Mouse (Mus musculus) midbrain, embryonic 11.5 days (tissue): Measurements from ENCODE around the gene Ccdc47. TPM values are rescaled to one million over a fixed set of nuclear protein-coding genes. Genes with fewer than 3 reads are reported as not detected.
A peak's percentile ranks its signal among the peaks of the same experiment; 100 is the strongest.
"Not testable (repeated sequence)": the region's sequence is repeated elsewhere in the genome, so short reads cannot be mapped to it uniquely, and the experiment has no call there.

ENCODE experiments used
- ATAC-seq: fragments of 200-750 bp; cut with Nextera tagmentation; 2 replicates; pipeline ENCODE4 v1.8.0; 2017; ENCODE audit warnings: moderate TSS enrichment, moderate library complexity; ENCODE audit not compliant: low FRiP score
- DNase-seq: peaks from one replicate; pipeline ENCODE4 v3.0.0; 2015; ENCODE audit warnings: low spot score; ENCODE audit errors: missing footprints
- H3K27ac ChIP-seq: fragments of 300-500 bp; sonication (generic); 2 replicates; pipeline ENCODE4 v1.5.1; 2014; ENCODE audit warnings: low read depth, low read length
- H3K27me3 ChIP-seq: fragments of 300-500 bp; sonication (generic); 2 replicates; pipeline ENCODE4 v1.6.1; 2014; ENCODE audit warnings: mild to moderate bottlenecking, low read length, moderate library complexity, mixed read lengths; ENCODE audit not compliant: control insufficient read depth, insufficient read depth
- H3K36me3 ChIP-seq: fragments of 300-500 bp; sonication (generic); 2 replicates; pipeline ENCODE4 v1.6.1; 2014; ENCODE audit warnings: mild to moderate bottlenecking, low read length, moderate library complexity, mixed read lengths; ENCODE audit not compliant: control insufficient read depth, insufficient read depth
- H3K4me1 ChIP-seq: fragments of 300-500 bp; sonication (generic); 2 replicates; pipeline ENCODE4 v1.6.1; 2014; ENCODE audit warnings: low read length; ENCODE audit not compliant: control insufficient read depth, insufficient read depth
- H3K4me2 ChIP-seq: fragments of 300-500 bp; sonication (generic); 2 replicates; pipeline ENCODE4 v1.6.1; 2014; ENCODE audit warnings: mild to moderate bottlenecking, moderate library complexity
- H3K4me3 ChIP-seq: fragments of 300-500 bp; sonication (generic); 2 replicates; pipeline ENCODE4 v1.5.1; 2014; ENCODE audit warnings: low read depth, low read length
- H3K9ac ChIP-seq: fragments of 300-500 bp; sonication (generic); 2 replicates; pipeline ENCODE4 v1.6.1; 2014; ENCODE audit warnings: low read length
- H3K9me3 ChIP-seq: fragments of 300-500 bp; sonication (generic); 2 replicates; pipeline ENCODE4 v1.6.1; 2016; ENCODE audit warnings: low read length; ENCODE audit not compliant: control insufficient read depth
- WGBS: fragments of 180-500 bp; shearing (Covaris S2); extraction: QIAGEN DNeasy Blood & Tissue Kit; methylation state at CpG from one replicate; pipeline ENCODE4 v1.1.7; 2014; 5-methylcytosine and 5-hydroxymethylcytosine counted together
- polyA plus RNA-seq: library from polyadenylated mRNA; unstranded; fragments of >200 nt; fragmentation: Nextera tagmentation; extraction: Ambion mirVana; gene quantifications from 2 replicates; pipeline ENCODE4 v1.2.1, GENCODE M21; 2014

Gene Ccdc47
- polyA plus RNA-seq, 1 experiment from 2014 or later = 74.1 TPM

- no peak for ATAC-seq
Observed at GRCm38 (mm10) chr11:106254767-106255166, 38.6 kb upstream of the Ccdc47 start.

GRCm38 (mm10) chr11:106249326-106249725 is 33.2 kb upstream of the Ccdc47 start:
- no peak for DNase-seq
- no peak overlapping the region for H3K4me3 ChIP-seq
- no peak for ATAC-seq
- H3K9me3 ChIP-seq = peaks cover 3% of the 10 kb centered on the region; the same call in 1 of the 2 replicates
- no peak overlapping the region for H3K9ac ChIP-seq
- no peak overlapping the region for H3K4me2 ChIP-seq
- H3K27me3 ChIP-seq = no peaks in the 10 kb centered on the region
- no peak overlapping the region for H3K27ac ChIP-seq
- peaks cover 51% of the 10 kb centered on the region for H3K36me3 ChIP-seq
- no peaks in the 10 kb centered on the region for H3K4me1 ChIP-seq
- 92% methylated on average over 7 of the region's 7 CpGs for WGBS

More at GRCm38 (mm10) chr11:106254767-106255166, 38.6 kb upstream of the Ccdc47 start:
- H3K9ac ChIP-seq = peak overlapping the region; percentile 86
- H3K4me1 ChIP-seq = peaks cover 15% of the 10 kb centered on the region
- DNase-seq = no peak
- H3K27me3 ChIP-seq = no peaks in the 10 kb centered on the region
- peak overlapping the region; percentile 88 for H3K4me3 ChIP-seq
- H3K9me3 ChIP-seq = no peaks in the 10 kb centered on the region
- H3K27ac ChIP-seq = no peak overlapping the region
- peak overlapping the region; percentile 64 for H3K4me2 ChIP-seq
- 22% methylated on average over 2 of the region's 2 CpGs for WGBS
- peaks cover 19% of the 10 kb centered on the region for H3K36me3 ChIP-seq

- H3K9me3 ChIP-seq = peaks cover 3% of the 10 kb centered on the region; the same call in 1 of the 2 replicates
- ATAC-seq (no peak), DNase-seq (no peak)
- H3K4me3 ChIP-seq = no peak overlapping the region
- H3K9ac ChIP-seq = no peak overlapping the region
- WGBS = 91% methylated on average over 1 of the region's 1 CpGs
- H3K27me3 ChIP-seq = no peaks in the 10 kb centered on the region
- no peaks in the 10 kb centered on the region for H3K4me1 ChIP-seq
- H3K36me3 ChIP-seq = peaks cover 63% of the 10 kb centered on the region
- no peak overlapping the region for H3K4me2 ChIP-seq
- no peak overlapping the region for H3K27ac ChIP-seq
Observed at GRCm38 (mm10) chr11:106246834-106247233, 30.7 kb upstream of the Ccdc47 start.

- peaks cover 21% of the 10 kb centered on the region for H3K36me3 ChIP-seq
- DNase-seq, H3K9ac ChIP-seq, ATAC-seq, H3K27ac ChIP-seq, H3K27me3 ChIP-seq, H3K4me1 ChIP-seq, H3K4me2 ChIP-seq, H3K9me3 ChIP-seq, H3K4me3 ChIP-seq: not testable (repeated sequence)
- WGBS = 88% methylated on average over 8 of the region's 8 CpGs
Observed at GRCm38 (mm10) chr11:106233978-106234377, 17.8 kb upstream of the Ccdc47 start.

- Histone ChIP-seq H3K36me3 (peaks cover 3% of the 10 kb centered on the region; the same call in 1 of the 2 replicates), H3K4me3 (no peak overlapping the region), H3K27me3 (no peaks in the 10 kb centered on the region), H3K4me1 (peaks cover 11% of the 10 kb centered on the region), H3K4me2 (no peak overlapping the region), H3K9me3 (no peaks in the 10 kb centered on the region), H3K27ac (no peak overlapping the region), H3K9ac (no peak overlapping the region)
- DNase-seq (no peak), ATAC-seq (no peak)
- WGBS = 94% methylated on average over 3 of the region's 3 CpGs
Observed at GRCm38 (mm10) chr11:106220603-106221002, 4.5 kb upstream of the Ccdc47 start.

DNA sequence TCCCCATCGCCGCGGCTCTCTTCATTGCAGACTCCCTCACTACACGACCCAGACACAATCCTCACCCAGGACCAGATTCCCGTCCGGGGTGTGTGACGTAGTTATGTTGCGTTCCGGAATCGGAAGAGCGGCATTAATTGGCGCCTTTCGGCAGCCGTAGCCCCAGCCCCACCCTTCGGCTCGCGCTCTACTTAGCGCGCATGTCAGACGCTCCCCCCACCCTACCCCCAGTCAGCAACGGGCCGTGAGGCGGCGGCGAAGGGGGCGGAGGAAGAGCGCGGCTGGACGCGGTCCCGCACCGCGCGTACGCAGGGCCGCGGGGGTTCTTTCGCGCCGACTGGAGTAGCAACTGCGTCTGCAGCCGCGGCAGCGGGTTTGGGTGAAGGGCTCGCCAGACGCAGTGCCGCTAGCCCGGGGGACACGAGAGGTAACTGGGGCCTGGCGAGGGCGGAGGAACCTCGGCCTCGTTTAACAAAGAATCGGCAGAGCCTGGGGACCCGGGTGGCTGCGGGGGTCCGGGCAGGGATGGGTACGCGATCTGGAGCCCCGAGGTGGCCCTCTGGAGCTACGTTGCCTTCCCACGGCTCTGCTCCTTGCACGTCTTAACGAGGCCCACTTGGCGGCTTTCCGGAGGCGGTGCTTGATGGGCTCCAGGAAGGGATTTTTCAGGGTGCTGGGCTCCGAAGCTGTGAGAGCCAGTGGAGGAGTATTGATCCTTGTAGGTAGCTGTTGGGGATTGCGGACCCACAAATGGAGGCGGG is 766 bp upstream of the Ccdc47 start, which contains the start of gene Ddx42:
Gene Ddx42, plus strand, starts transcription at position 197 of the 761 bp plus-strand sequence.
- peak; percentile 99 for DNase-seq
- no peaks in the 10 kb centered on the region for H3K27me3 ChIP-seq
- H3K9ac ChIP-seq = peak within 1 kb of the TSS; percentile 79
- ATAC-seq = peak; percentile 94
- peak within 1 kb of the TSS; percentile 57 for H3K4me3 ChIP-seq
- WGBS = under 1% methylated on average over 69 of the region's 70 CpGs
- peaks cover 21% of the 10 kb centered on the region for H3K4me1 ChIP-seq
- peak within 1 kb of the TSS; percentile 60 for H3K4me2 ChIP-seq
- H3K36me3 ChIP-seq = no peaks in the 10 kb centered on the region; the same call in 1 of the 2 replicates
- no peaks in the 10 kb centered on the region for H3K9me3 ChIP-seq
- H3K27ac ChIP-seq = peak within 1 kb of the TSS; percentile 81

DNA sequence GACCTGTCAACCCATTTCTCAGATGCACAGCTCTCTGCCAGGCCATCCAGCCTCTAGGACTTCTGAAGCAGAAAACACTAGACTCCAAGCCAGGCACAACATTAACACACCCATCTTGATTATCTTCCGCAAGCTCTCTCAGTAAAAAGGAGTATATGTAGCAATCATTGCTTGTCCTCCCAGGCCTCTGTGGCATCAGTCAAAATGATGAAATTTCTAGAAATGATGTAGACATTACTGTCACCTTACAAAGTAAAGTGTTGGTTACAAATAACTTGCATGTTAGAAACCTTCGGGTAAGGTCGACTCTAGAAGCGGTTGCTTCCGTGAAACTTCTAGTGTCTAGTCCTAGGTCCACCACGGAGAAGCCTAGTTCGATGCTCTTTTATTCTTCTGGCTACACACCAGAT is 689 bp downstream of the Ccdc47 start:
- 30% methylated on average over 7 of the region's 7 CpGs for WGBS

DNA sequence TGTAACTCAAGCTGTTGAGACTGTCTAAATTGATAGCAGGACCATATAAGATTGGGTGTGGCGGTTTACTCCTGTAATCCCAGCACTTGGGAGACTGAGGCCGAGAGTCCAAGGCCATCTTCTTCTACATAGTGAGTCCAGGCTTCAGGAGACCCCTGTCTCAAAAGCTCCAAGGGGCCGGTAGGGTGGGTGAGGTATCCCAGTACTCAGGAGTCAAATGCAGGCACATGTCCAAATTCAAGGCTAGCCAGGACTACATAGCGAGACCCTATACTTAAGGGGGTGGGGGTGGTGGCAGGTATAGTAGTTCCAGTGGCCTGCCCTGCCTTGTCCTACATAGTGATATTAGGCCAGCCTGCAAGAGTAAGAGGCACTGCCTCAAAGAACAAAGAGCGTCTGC is 1.3 kb downstream of the Ccdc47 start:
- H3K36me3 ChIP-seq = peaks cover 4% of the 10 kb centered on the region; the same call in 1 of the 2 replicates
- H3K4me1 ChIP-seq = peaks cover 21% of the 10 kb centered on the region
- no peak for ATAC-seq
- no peak overlapping the region; the same call in 1 of the 2 replicates for H3K4me2 ChIP-seq
- H3K4me3 ChIP-seq = no peak overlapping the region; the same call in 1 of the 2 replicates
- no peak overlapping the region for H3K9ac ChIP-seq
- H3K27me3 ChIP-seq = no peaks in the 10 kb centered on the region
- no peak for DNase-seq
- 95% methylated on average over 5 of the region's 5 CpGs for WGBS
- H3K9me3 ChIP-seq = no peaks in the 10 kb centered on the region
- no peak overlapping the region for H3K27ac ChIP-seq

More for the DNA sequence above, 689 bp downstream of the Ccdc47 start:
- H3K4me2 ChIP-seq = peak overlapping the region; percentile 60
- no peaks in the 10 kb centered on the region for H3K9me3 ChIP-seq
- peak overlapping the region; percentile 57 for H3K4me3 ChIP-seq
- DNase-seq (no peak), ATAC-seq (no peak)
- peaks cover 4% of the 10 kb centered on the region; the same call in 1 of the 2 replicates for H3K36me3 ChIP-seq
- no peak overlapping the region for H3K27ac ChIP-seq
- peaks cover 21% of the 10 kb centered on the region for H3K4me1 ChIP-seq
- H3K27me3 ChIP-seq = no peaks in the 10 kb centered on the region
- H3K9ac ChIP-seq = peak overlapping the region; percentile 79

GRCm38 (mm10) chr11:106212771-106213170 is 3.4 kb downstream of the Ccdc47 start:
- no peak for ATAC-seq
- Histone ChIP-seq H3K27me3 (no peaks in the 10 kb centered on the region), H3K4me3 (no peak overlapping the region), H3K9ac (no peak overlapping the region), H3K4me2 (no peak overlapping the region), H3K36me3 (peaks cover 10% of the 10 kb centered on the region), H3K27ac (no peak overlapping the region), H3K9me3 (no peaks in the 10 kb centered on the region), H3K4me1 (peaks cover 11% of the 10 kb centered on the region)
- DNase-seq = no peak
- WGBS = 90% methylated on average over 8 of the region's 8 CpGs
